Mouse (Mus musculus) hindbrain, postnatal 0 days (tissue): ENCODE results near the gene Ehbp1. TPM values are rescaled to one million over a fixed set of nuclear protein-coding genes. Genes with fewer than 3 reads are reported as not detected.

ENCODE experiments used
- ATAC-seq: fragments of 200-750 bp; cut with Nextera tagmentation; 2 replicates; pipeline ENCODE4 v1.8.0; 2017; ENCODE audit warnings: mild to moderate bottlenecking, moderate TSS enrichment, moderate library complexity
- DNase-seq: peaks from one replicate; pipeline ENCODE4 v3.0.0-alpha.2; 2015; ENCODE audit warnings: low spot score
- H3K27ac ChIP-seq: fragments of 300-500 bp; sonication (generic); 2 replicates; pipeline ENCODE4 v1.5.1; 2014; ENCODE audit warnings: mild to moderate bottlenecking
- H3K27me3 ChIP-seq: fragments of 300-500 bp; sonication (generic); 2 replicates; pipeline ENCODE4 v1.6.1; 2014; ENCODE audit warnings: low read length, mixed read lengths; ENCODE audit not compliant: insufficient read depth
- H3K36me3 ChIP-seq: fragments of 300-500 bp; sonication (generic); 2 replicates; pipeline ENCODE4 v1.6.1; 2014; ENCODE audit warnings: low read length, mixed read lengths; ENCODE audit not compliant: insufficient read depth
- H3K4me1 ChIP-seq: fragments of 300-500 bp; sonication (generic); 2 replicates; pipeline ENCODE4 v1.6.1; 2014; ENCODE audit warnings: antibody characterized with exemption, low read length, mixed read lengths; ENCODE audit not compliant: insufficient read depth
- H3K4me2 ChIP-seq: fragments of 300-500 bp; sonication (generic); 2 replicates; pipeline ENCODE4 v1.6.1; 2014; ENCODE audit warnings: low read depth, mild to moderate bottlenecking, low read length, moderate library complexity, mixed read lengths
- H3K4me3 ChIP-seq: fragments of 300-500 bp; sonication (generic); 2 replicates; pipeline ENCODE4 v1.5.1; 2014; ENCODE audit warnings: low read length
- H3K9ac ChIP-seq: fragments of 300-500 bp; sonication (generic); replicated peaks from 2 replicates; pipeline ENCODE4 v1.6.1; 2014; ENCODE audit warnings: mild to moderate bottlenecking, low read length, moderate library complexity, mixed read lengths
- H3K9me3 ChIP-seq: fragments of 300-500 bp; sonication (generic); 2 replicates; pipeline ENCODE4 v1.6.1; 2016; ENCODE audit warnings: low read length, mixed read lengths
- CTCF ChIP-seq: IDR thresholded peaks from 2 replicates; pipeline ENCODE4 v1.5.1; 2016; ENCODE audit warnings: antibody characterized with exemption, control low read depth, low read depth
- WGBS: fragments of 180-500 bp; shearing (Covaris S2); extraction: QIAGEN DNeasy Blood & Tissue Kit; methylation state at CpG from one replicate; pipeline ENCODE4 v1.1.7; 2014; 5-methylcytosine and 5-hydroxymethylcytosine counted together
- polyA plus RNA-seq: library from polyadenylated mRNA; unstranded; fragments of >200 nt; fragmentation: Nextera tagmentation; extraction: Ambion mirVana; gene quantifications from 2 replicates; pipeline ENCODE4 v1.2.1, GENCODE M21; 2015
- total RNA-seq: library from RNA; depleted of rRNA; stranded (reverse); fragments of >200 nt; gene quantifications from 2 replicates; pipeline ENCODE4 v1.2.3, GENCODE M21; 2014

The Ehbp1 gene
- total and polyA plus RNA-seq, 2 experiments from 2014 or later = 14.9 to 19.4 TPM

DNA sequence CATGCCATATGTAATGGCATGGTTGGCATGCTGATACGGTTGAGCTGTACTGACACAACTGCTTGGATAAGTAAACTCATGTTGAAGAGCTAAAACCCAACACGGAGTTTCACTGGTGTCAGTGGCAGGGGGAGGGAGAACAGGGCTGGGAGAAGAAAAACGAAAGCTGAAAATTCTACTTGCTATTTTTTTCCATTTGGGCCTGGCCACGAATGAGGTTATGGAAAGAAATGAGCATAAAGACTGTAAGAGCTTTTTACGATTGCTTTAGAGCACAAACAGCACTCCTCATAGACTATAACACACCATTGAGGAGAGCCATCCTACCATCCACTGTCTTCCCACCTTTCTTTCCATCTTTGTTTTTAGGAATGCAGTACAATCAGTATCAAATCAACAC lies 106.5 kb downstream of the Ehbp1 start:
- WGBS = 90% methylated on average over 5 of the region's 5 CpGs
- Histone ChIP-seq H3K27ac (no peak overlapping the region), H3K9me3 (no peaks in the 10 kb centered on the region), H3K27me3 (no peaks in the 10 kb centered on the region), H3K4me3 (no peak overlapping the region), H3K4me2 (no peak overlapping the region), H3K4me1 (no peaks in the 10 kb centered on the region), H3K36me3 (no peaks in the 10 kb centered on the region), H3K9ac (no peak overlapping the region)
- ATAC-seq = no peak
- DNase-seq = no peak
- no peak for TF ChIP-seq CTCF

- Histone ChIP-seq H3K27ac (no peak overlapping the region), H3K4me2 (no peak overlapping the region), H3K36me3 (no peaks in the 10 kb centered on the region), H3K4me1 (no peaks in the 10 kb centered on the region), H3K27me3 (no peaks in the 10 kb centered on the region), H3K4me3 (no peak overlapping the region), H3K9me3 (no peaks in the 10 kb centered on the region), H3K9ac (no peak overlapping the region)
- ATAC-seq (no peak), DNase-seq (no peak)
- 66% methylated on average over 1 of the region's 1 CpGs for WGBS
- TF ChIP-seq CTCF = peak; percentile 44; the same call in 1 of the 2 replicates
Observed at GRCm38 (mm10) chr11:22234739-22235138, 107.4 kb downstream of the Ehbp1 start.

- Histone ChIP-seq H3K4me1 (no peaks in the 10 kb centered on the region), H3K27ac (no peak overlapping the region), H3K9ac (no peak overlapping the region), H3K4me2 (no peak overlapping the region), H3K27me3 (no peaks in the 10 kb centered on the region), H3K36me3 (no peaks in the 10 kb centered on the region), H3K4me3 (no peak overlapping the region), H3K9me3 (no peaks in the 10 kb centered on the region)
- DNase-seq (peak; percentile 36), ATAC-seq (no peak)
- no peak for TF ChIP-seq CTCF
- 70% methylated on average over 6 of the region's 6 CpGs for WGBS
Observed at GRCm38 (mm10) chr11:22230906-22231305, 111.2 kb downstream of the Ehbp1 start.

DNA sequence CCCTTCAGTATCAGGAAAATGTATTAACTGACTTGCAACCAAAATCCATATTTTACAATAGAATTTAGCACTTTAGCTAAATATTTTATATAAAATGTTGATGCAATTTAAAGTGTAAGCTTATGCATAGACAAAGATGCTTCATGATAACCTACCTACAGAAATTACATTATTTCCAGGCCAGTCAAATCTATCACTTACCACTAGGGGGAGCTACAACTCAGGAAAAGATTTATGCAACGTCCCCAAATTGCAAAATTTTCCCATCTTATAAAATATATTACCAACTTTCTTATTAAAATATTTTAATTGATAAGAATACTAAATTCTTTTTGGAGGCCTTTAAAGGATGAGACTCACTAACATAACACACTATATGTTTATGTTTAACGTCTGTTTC lies 116.5 kb downstream of the Ehbp1 start:
- no peak overlapping the region for H3K4me3 ChIP-seq
- ATAC-seq (no peak), DNase-seq (peak; percentile 79)
- no peak overlapping the region for H3K4me2 ChIP-seq
- H3K4me1 ChIP-seq = no peaks in the 10 kb centered on the region
- no peaks in the 10 kb centered on the region for H3K36me3 ChIP-seq
- WGBS = 41% methylated on average over 2 of the region's 2 CpGs
- H3K9ac ChIP-seq = no peak overlapping the region
- no peaks in the 10 kb centered on the region for H3K27me3 ChIP-seq
- no peak overlapping the region for H3K27ac ChIP-seq
- TF ChIP-seq CTCF = peak; percentile 72
- no peaks in the 10 kb centered on the region for H3K9me3 ChIP-seq

DNA sequence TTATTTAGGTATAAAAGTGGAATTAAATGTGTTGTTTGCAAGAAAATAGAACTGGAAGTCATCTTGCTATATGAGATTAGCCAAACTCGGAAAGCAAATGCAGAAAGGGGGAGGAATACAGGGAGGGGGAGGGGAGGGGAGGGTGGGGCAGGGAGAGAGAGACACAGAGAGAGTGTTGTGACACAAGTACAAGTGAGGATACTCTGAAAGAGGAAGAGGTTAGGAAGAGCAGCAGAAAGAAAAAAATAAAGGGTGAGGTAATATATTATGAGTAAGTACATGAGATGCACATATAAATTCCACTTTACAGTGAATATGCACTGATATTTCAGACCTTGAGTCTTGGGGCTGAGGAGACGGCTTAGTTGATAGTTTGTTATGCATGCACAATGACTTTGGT lies 123.9 kb downstream of the Ehbp1 start:
- Histone ChIP-seq H3K27me3 (no peaks in the 10 kb centered on the region), H3K4me3 (no peak overlapping the region), H3K36me3 (no peaks in the 10 kb centered on the region), H3K4me1 (no peaks in the 10 kb centered on the region), H3K9ac (no peak overlapping the region), H3K9me3 (no peaks in the 10 kb centered on the region), H3K4me2 (no peak overlapping the region), H3K27ac (no peak overlapping the region)
- TF ChIP-seq CTCF = no peak
- DNase-seq = no peak
- ATAC-seq = no peak
- WGBS = 81% methylated on average over 2 of the region's 2 CpGs

DNA sequence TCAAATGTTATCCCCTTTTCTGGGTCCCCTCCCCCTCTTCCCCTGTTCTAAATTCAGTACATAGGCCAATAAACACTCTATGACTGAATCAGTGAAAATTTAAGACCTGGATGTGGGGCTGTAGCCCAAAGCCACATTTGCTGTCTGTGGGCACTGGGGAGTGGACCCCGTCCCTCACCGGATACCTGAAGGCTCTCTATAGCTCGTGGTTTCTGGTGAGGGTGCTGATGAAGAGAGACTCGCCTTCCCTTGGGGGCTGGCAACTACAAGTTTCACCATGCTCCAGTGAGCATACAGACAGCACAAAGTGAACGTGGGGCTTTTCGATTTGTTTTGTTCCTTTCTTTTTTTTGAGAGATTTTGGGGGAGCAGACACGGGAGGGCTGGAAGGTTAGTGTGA lies 125.2 kb downstream of the Ehbp1 start:
- no peak for DNase-seq
- no peak for ATAC-seq
- TF ChIP-seq CTCF = no peak
- Histone ChIP-seq H3K9me3 (no peaks in the 10 kb centered on the region), H3K36me3 (no peaks in the 10 kb centered on the region), H3K4me3 (no peak overlapping the region), H3K27ac (no peak overlapping the region), H3K4me2 (no peak overlapping the region), H3K4me1 (no peaks in the 10 kb centered on the region), H3K9ac (no peak overlapping the region), H3K27me3 (no peaks in the 10 kb centered on the region)
- WGBS = 61% methylated on average over 7 of the region's 7 CpGs

DNA sequence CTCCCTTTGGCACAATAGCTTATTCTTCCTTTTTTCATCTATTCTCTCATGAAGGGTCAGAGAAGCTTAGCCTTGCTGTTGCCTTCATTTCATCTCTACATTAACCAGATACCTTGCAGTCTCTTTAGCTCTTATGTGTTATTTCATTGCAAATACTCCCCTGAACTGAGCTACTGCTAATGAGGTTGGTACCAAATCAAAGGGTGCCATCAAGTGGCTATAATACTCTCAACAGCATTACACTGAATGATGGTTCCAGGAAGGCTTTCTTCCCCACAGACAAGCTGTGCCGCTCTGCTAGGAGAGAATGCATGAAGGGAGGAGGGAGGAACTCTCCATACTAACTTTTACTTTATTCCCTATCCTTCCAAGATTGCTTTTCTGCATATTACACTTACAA lies 135.5 kb downstream of the Ehbp1 start:
- no peaks in the 10 kb centered on the region for H3K36me3 ChIP-seq
- DNase-seq = peak; percentile 72
- H3K9ac ChIP-seq = no peak overlapping the region
- no peaks in the 10 kb centered on the region for H3K4me1 ChIP-seq
- WGBS = 20% methylated on average over 1 of the region's 1 CpGs
- no peak overlapping the region for H3K4me3 ChIP-seq
- H3K9me3 ChIP-seq = no peaks in the 10 kb centered on the region
- no peaks in the 10 kb centered on the region for H3K27me3 ChIP-seq
- peak; percentile 64 for ATAC-seq
- H3K4me2 ChIP-seq = no peak overlapping the region
- TF ChIP-seq CTCF = peak; percentile 71
- no peak overlapping the region for H3K27ac ChIP-seq
